Mouse (Mus musculus) mesoderm, embryonic 11.5 days (tissue): ENCODE data around the gene Fxyd5.

Experiments
- DNase-seq: peaks from one replicate; pipeline ENCODE4 v3.0.0-alpha.2; 2012; ENCODE audit warnings: low read depth, low spot score

The Fxyd5 gene

DNA sequence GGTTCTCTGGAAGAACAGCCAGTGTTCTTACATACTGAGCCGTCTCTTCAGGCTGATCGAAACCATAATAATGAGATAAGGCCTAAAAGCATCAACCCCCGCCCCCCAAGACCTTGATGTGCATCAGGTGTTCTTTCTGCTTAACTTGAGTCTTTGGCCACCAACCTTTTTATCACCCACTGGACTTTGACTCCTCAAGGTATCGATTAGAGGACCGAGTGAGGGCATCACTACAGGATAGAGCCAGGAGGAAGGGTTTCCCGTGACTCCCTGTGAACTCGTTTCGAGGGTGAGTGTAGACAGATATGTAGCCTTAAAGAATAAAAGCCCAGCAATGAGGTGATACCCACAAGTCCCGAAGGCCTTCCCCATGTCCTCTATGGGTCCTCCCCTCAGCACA lies 56.9 kb downstream of the Fxyd5 start:
- no peak for DNase-seq
